Mouse (Mus musculus) limb, embryonic 12.5 days (tissue): ENCODE results near the gene Ildr1. TPM values are rescaled to one million over a fixed set of nuclear protein-coding genes. Genes with fewer than 3 reads are reported as not detected.

Experiments used
- ATAC-seq: fragments of 200-750 bp; cut with Nextera tagmentation; 2 replicates; pipeline ENCODE4 v1.8.0; 2017; ENCODE audit warnings: low read depth, moderate TSS enrichment; ENCODE audit not compliant: insufficient number of reproducible peaks, insufficient read depth, low FRiP score, low TSS enrichment
- H3K27ac ChIP-seq: fragments of 300-500 bp; sonication (generic); 2 replicates; pipeline ENCODE4 v1.5.1; 2016; ENCODE audit warnings: mild to moderate bottlenecking, moderate library complexity
- H3K27me3 ChIP-seq: fragments of 300-500 bp; sonication (generic); 2 replicates; pipeline ENCODE4 v1.6.1; 2016; ENCODE audit warnings: mild to moderate bottlenecking, moderate library complexity
- H3K36me3 ChIP-seq: fragments of 300-500 bp; sonication (generic); 2 replicates; pipeline ENCODE4 v1.6.1; 2016; ENCODE audit warnings: mild to moderate bottlenecking, moderate library complexity
- H3K4me1 ChIP-seq: fragments of 300-500 bp; sonication (generic); replicated peaks from 2 replicates; pipeline ENCODE4 v1.6.1; 2016
- H3K4me2 ChIP-seq: fragments of 300-500 bp; sonication (generic); 2 replicates; pipeline ENCODE4 v1.6.1; 2016; ENCODE audit warnings: mild to moderate bottlenecking, moderate library complexity
- H3K4me3 ChIP-seq: fragments of 300-500 bp; sonication (generic); replicated peaks from 2 replicates; pipeline ENCODE4 v1.5.1; 2016; ENCODE audit warnings: mild to moderate bottlenecking
- H3K9ac ChIP-seq: fragments of 300-500 bp; sonication (generic); replicated peaks from 2 replicates; pipeline ENCODE4 v1.6.1; 2016; ENCODE audit warnings: mild to moderate bottlenecking, moderate library complexity
- H3K9me3 ChIP-seq: fragments of 300-500 bp; sonication (generic); 2 replicates; pipeline ENCODE4 v1.6.1; 2016; ENCODE audit warnings: mild to moderate bottlenecking, moderate library complexity
- WGBS: fragments of 180-500 bp; shearing (Covaris S2); methylation state at CpG from one replicate; pipeline ENCODE4 v1.1.7; 2016; 5-methylcytosine and 5-hydroxymethylcytosine counted together
- polyA plus RNA-seq: library from polyadenylated mRNA; unstranded; fragments of >200 nt; fragmentation: Nextera tagmentation; extraction: Ambion mirVana; gene quantifications from 2 replicates; pipeline ENCODE4 v1.2.1, GENCODE M21; 2016

The Ildr1 gene
- polyA plus RNA-seq, 1 experiment from 2014 or later = 0.66 TPM

DNA sequence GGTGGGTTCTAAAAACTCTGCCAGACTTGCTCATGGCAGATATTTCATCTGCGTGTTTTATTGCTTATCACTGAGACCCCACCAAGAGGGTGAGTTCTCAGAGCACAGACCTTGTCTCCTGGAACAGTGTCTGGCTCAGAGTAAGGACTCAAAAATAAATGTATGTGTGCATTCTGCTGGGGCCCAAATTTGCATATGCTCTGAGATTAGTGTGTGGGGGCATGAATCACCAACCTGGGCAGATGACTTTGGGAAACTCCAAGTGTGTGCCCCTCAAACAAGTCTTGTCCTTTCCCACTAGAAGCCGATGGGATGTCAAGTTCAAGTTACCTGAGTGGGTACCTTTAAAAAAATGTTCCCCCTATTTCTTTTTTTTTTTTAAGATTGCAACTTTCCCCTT lies 6.7 kb downstream of the Ildr1 start:
- Histone ChIP-seq H3K27ac (no peak overlapping the region), H3K4me3 (no peak overlapping the region), H3K9me3 (no peaks in the 10 kb centered on the region), H3K27me3 (peaks cover 3% of the 10 kb centered on the region; the same call in 1 of the 2 replicates), H3K36me3 (no peaks in the 10 kb centered on the region), H3K9ac (no peak overlapping the region), H3K4me2 (no peak overlapping the region), H3K4me1 (no peaks in the 10 kb centered on the region)
- ATAC-seq = no peak
- WGBS = 88% methylated on average over 2 of the region's 2 CpGs

DNA sequence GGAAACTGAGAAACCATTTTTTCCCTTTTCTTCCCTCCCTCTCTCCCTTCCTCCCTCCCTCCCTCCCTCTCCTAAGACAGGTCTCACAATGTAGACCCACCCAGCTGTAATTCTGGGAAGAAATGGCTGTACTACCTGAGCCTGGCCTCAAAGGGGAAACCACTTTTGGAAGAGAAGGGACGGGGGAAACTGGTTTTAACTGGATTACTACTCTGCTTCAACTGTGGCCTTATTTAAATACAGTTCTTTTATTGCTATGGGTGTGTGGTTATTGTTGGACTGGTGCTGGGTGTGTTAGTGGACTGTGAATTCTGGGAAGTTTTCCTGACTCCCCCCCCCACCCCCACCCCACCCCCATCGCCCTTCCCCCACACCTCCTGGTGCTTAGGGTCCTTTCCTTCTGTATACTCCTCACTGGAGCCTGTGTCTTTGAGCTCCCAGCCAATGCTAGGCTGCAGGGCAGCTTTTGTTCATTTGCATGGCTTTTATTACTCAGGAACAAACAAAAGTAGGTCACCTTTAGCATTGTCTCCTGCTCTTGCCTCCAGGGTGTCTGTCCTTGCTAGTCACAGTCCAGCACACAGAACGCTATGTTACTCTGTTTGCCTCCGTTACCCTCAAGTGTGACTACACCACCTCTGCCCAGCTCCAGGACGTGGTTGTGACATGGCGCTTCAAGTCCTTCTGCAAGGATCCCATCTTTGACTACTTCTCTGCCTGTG lies 14.1 kb downstream of the Ildr1 start:
- no peak overlapping the region for H3K4me3 ChIP-seq
- ATAC-seq = no peak
- H3K36me3 ChIP-seq = no peaks in the 10 kb centered on the region
- no peak overlapping the region for H3K4me2 ChIP-seq
- H3K9ac ChIP-seq = no peak overlapping the region
- H3K4me1 ChIP-seq = no peaks in the 10 kb centered on the region
- H3K27me3 ChIP-seq = no peaks in the 10 kb centered on the region
- 75% methylated on average over 6 of the region's 6 CpGs for WGBS
- H3K27ac ChIP-seq = no peak overlapping the region
- no peaks in the 10 kb centered on the region for H3K9me3 ChIP-seq

DNA sequence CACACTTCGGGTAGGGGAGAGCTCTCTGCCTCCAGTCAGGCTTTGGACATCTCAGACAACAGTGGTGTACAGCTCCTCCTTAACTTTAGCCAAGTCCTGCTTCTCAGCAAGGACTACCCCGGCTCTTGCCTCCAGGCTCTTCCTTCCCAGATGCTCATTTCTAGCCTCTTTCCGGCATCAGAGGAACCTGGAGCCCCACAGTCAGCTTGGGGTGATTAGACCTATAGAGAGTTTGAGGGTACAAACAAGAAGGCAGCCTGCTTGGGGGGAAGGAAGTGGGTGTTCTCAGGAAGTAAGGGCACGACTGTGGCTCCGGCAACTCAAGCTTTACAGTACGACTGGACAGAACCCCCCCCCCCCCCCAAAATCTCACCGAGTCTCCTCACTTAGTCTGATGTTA lies 15.0 kb downstream of the Ildr1 start:
- no peaks in the 10 kb centered on the region for H3K36me3 ChIP-seq
- no peak overlapping the region for H3K4me2 ChIP-seq
- H3K27ac ChIP-seq = no peak overlapping the region
- no peak overlapping the region for H3K4me3 ChIP-seq
- H3K4me1 ChIP-seq = no peaks in the 10 kb centered on the region
- 78% methylated on average over 7 of the region's 7 CpGs for WGBS
- H3K27me3 ChIP-seq = no peaks in the 10 kb centered on the region
- H3K9ac ChIP-seq = no peak overlapping the region
- no peak for ATAC-seq
- H3K9me3 ChIP-seq = no peaks in the 10 kb centered on the region

DNA sequence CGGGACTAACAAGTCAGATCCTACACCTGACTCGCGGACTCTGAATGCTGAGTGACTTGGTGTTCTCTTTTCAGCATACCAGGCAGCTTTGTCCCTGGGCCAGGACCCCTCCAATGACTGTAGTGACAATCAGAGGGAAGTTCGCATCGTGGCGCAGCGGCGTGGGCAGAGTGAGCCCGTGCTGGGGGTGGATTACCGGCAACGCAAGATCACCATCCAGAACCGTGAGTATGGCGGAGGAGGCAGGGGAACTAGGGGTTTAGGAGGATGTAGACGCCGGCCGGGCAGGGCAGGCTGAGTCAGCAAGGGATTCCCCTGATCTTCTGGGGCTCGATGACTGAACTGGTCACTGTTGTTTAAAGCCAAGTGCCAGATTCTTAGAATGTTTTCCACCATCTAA lies 15.6 kb downstream of the Ildr1 start:
- Histone ChIP-seq H3K4me1 (no peaks in the 10 kb centered on the region), H3K36me3 (no peaks in the 10 kb centered on the region), H3K27ac (no peak overlapping the region), H3K27me3 (no peaks in the 10 kb centered on the region), H3K4me3 (no peak overlapping the region), H3K9me3 (no peaks in the 10 kb centered on the region), H3K9ac (no peak overlapping the region), H3K4me2 (no peak overlapping the region)
- WGBS = 92% methylated on average over 17 of the region's 17 CpGs
- no peak for ATAC-seq

DNA sequence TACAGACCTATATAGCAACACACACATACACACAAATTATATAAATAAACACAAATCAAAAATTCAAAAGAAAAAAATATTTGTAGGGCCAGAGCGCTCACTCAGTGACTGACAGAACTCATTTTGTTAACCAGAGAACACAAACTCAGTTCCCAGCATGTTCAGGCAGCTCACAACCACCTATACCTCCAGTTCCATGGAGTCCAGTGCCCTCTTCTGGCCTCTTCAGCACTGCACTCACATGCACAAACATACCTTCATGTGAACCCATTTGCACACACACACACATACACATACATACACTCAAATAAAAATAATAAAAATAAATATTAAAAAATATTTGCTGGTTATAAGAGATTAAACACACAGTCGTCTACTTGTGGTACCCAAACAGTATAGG lies 17.0 kb downstream of the Ildr1 start:
- no peak for ATAC-seq
- WGBS = 94% methylated on average over 2 of the region's 2 CpGs
- no peak overlapping the region for H3K4me2 ChIP-seq
- H3K27me3 ChIP-seq = no peaks in the 10 kb centered on the region
- no peaks in the 10 kb centered on the region for H3K36me3 ChIP-seq
- no peak overlapping the region for H3K9ac ChIP-seq
- no peak overlapping the region for H3K27ac ChIP-seq
- no peaks in the 10 kb centered on the region for H3K4me1 ChIP-seq
- no peaks in the 10 kb centered on the region for H3K9me3 ChIP-seq
- no peak overlapping the region for H3K4me3 ChIP-seq

DNA sequence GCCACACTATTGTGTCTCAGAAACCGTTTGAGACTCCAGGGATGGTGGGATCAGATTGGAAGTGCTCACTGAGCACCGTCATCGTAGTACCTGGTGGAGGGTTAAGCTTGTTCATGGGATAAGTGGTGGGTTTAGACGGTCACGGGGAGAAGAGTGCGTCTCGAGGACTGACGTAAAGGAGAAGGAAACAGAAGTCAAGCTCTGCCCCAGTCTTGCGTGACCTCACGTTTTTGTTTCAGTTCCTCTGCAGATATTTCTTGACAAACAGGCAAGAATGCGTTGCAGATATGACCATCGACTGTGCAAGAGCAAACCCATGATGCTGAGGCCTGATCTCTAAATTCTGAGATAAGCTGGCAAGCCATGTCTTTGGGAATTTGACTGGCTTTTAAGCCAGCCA lies 18.0 kb downstream of the Ildr1 start:
- Histone ChIP-seq H3K27me3 (no peaks in the 10 kb centered on the region), H3K4me1 (no peaks in the 10 kb centered on the region), H3K27ac (no peak overlapping the region), H3K4me3 (no peak overlapping the region), H3K9ac (no peak overlapping the region), H3K9me3 (no peaks in the 10 kb centered on the region), H3K4me2 (no peak overlapping the region), H3K36me3 (no peaks in the 10 kb centered on the region)
- ATAC-seq = no peak
- WGBS = 92% methylated on average over 12 of the region's 12 CpGs

DNA sequence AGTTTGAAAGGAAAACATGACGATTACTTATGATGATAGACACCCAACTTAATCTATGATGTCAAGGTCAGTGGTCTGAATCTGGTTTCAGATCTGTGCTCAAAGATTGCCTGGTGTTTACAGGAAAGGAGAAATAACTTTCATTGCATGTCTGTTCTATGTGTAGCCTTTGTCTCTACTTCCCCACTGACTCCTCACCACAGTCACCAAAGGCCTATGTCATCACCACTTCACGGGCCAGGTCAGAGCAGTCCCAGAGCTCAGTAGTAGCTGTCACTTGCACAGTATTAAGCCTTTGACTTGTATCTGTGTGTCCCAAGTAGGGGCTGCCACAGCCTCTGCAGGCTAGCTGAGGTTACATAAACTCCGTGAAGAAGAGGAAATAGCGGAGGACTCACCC lies 23.7 kb downstream of the Ildr1 start:
- Histone ChIP-seq H3K4me2 (no peak overlapping the region), H3K27me3 (no peaks in the 10 kb centered on the region; the same call in 1 of the 2 replicates), H3K9me3 (no peaks in the 10 kb centered on the region), H3K4me1 (no peaks in the 10 kb centered on the region), H3K27ac (no peak overlapping the region), H3K36me3 (no peaks in the 10 kb centered on the region), H3K4me3 (no peak overlapping the region), H3K9ac (no peak overlapping the region)
- ATAC-seq = no peak
- 93% methylated on average over 4 of the region's 4 CpGs for WGBS

DNA sequence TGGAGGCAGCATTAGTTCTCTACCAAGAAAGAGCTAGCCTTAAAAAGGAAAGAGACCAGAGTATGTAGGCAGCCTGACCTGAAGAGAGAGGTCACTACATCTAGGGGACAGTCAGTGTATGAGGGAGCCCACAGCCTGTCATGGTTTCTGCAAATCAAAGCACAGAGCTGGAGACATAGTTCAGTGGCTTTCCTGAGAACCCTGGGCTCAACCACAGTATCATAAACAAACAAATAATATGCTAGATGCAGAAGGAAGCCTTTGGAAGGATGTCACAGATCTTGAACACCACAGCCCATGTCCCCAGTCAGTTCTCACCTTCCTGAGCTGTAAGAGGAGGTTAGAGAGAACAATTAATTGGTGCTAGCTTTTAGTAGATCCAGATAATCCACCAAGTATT lies 24.9 kb downstream of the Ildr1 start:
- Histone ChIP-seq H3K36me3 (no peaks in the 10 kb centered on the region), H3K9me3 (no peaks in the 10 kb centered on the region), H3K4me3 (no peak overlapping the region), H3K27me3 (no peaks in the 10 kb centered on the region; the same call in 1 of the 2 replicates), H3K27ac (no peak overlapping the region), H3K4me2 (no peak overlapping the region), H3K9ac (no peak overlapping the region), H3K4me1 (no peaks in the 10 kb centered on the region)
- ATAC-seq = no peak

DNA sequence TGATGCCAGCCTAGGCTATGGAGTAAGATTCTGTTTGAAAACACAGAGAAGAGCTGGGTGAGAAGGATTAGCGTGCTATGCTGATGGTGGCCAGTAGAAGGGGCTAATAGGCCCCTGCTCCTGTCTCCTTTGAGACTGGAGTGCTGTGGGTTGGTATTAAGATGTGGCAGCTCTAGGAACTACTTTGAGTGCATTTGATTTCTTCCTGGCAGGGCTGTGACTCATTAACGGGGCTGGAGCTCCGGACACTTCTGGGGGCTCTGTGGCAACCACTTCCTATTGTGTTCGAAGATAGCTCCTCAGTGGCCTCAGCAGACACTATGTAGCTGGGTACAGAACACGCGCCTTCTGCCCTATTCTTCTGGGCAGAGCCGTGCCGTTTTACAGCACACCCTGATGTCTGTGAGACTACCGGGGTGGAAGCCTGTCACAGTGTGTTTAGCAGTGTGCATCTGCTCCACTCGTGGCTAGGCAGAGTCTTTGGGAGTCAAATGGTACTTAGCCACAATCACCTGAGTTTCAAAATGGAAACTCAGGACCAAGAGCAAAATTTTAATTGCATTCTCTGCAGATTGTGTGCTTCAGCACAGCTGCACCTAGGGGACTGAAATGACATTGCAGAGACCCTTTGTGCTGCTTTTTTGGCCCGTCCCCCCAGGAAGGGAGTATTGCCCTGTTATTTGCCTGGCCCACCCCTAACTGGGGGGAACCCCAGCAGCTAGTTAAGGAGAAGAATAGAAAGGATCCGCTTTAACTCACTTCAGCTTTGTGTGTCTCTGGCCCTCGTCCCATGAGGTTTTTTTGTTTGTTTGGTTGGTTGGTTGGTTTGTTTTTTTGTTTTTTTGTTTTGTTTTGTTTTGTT lies 26.6 kb downstream of the Ildr1 start:
- no peak overlapping the region for H3K9ac ChIP-seq
- ATAC-seq = no peak

DNA sequence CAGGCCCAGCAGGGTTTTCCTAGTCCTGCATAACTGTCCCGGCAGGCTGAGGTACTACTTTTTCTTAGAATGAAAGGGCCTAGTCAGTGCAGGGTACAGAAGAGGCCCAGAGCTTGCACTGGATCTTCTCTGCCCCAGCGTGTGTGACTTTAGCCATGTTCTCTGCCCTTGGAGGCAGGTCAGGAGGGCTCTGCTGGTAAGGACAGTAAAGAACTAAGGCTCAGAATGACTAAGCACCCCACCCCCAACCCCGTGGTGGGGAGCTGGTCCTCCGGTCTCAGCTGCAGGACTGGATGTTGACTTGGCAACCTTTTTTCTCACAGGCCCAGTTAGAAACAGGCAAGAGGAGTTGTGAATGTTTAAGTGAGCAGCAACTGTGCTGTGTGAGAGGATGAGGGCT lies 29.0 kb downstream of the Ildr1 start:
- H3K4me2 ChIP-seq = no peak overlapping the region
- H3K36me3 ChIP-seq = no peaks in the 10 kb centered on the region
- no peaks in the 10 kb centered on the region; the same call in 1 of the 2 replicates for H3K27me3 ChIP-seq
- H3K9me3 ChIP-seq = no peaks in the 10 kb centered on the region
- no peak overlapping the region for H3K27ac ChIP-seq
- no peaks in the 10 kb centered on the region for H3K4me1 ChIP-seq
- ATAC-seq = no peak
- no peak overlapping the region for H3K9ac ChIP-seq
- no peak overlapping the region for H3K4me3 ChIP-seq
- 31% methylated on average over 4 of the region's 4 CpGs for WGBS

More for the DNA sequence above, 26.6 kb downstream of the Ildr1 start:
- Histone ChIP-seq H3K9me3 (no peaks in the 10 kb centered on the region), H3K4me1 (no peaks in the 10 kb centered on the region), H3K27me3 (no peaks in the 10 kb centered on the region; the same call in 1 of the 2 replicates), H3K27ac (no peak overlapping the region), H3K4me2 (no peak overlapping the region), H3K4me3 (no peak overlapping the region), H3K36me3 (no peaks in the 10 kb centered on the region)
- 68% methylated on average over 13 of the region's 13 CpGs for WGBS

DNA sequence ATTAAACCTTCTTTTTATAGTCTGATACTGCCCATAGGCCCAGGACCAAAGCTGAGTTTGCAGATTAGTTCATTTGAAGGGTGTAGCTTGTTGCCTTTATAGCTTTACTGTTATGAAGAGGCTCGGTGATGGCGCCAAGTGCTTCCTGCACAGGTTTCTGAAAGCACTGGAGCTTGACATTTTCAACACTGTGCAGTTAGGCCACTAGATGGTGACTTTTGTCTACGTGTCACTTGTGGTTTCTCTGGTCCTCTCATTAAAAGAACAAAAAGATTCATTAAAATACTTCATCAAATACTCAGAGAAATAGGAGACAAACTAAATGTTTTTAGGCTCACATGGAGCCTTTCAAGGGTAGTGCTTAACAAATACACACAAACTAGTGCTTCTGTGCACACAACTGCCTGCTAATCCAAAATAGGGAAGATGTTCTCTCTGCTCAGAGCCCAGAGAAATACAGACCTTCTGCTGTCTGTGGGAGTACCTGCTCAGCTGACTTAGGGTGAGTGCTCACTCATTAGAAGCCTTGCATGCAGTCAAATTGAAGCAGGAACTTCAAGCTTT lies 30.2 kb downstream of the Ildr1 start:
- H3K4me3 ChIP-seq = no peak overlapping the region
- H3K4me1 ChIP-seq = no peaks in the 10 kb centered on the region
- no peak for ATAC-seq
- no peaks in the 10 kb centered on the region; the same call in 1 of the 2 replicates for H3K27me3 ChIP-seq
- no peak overlapping the region for H3K27ac ChIP-seq
- no peak overlapping the region for H3K4me2 ChIP-seq
- H3K9ac ChIP-seq = no peak overlapping the region
- no peaks in the 10 kb centered on the region for H3K9me3 ChIP-seq
- no peaks in the 10 kb centered on the region for H3K36me3 ChIP-seq
- 70% methylated on average over 3 of the region's 3 CpGs for WGBS
